ENCODE assay signal across 8 mouse cellular contexts in genomic region chr8:71498816-71499690, GRCm38 (mm10). TPM values are rescaled to one million over a fixed set of nuclear protein-coding genes. Genes with fewer than 3 reads are reported as not detected.
DNase-seq lines count a peak whose midpoint lies in the region; ATAC-seq lines count a peak whose summit lies in the region.

No protein-coding gene starts in this region.

- WGBS in intestine, embryonic 16.5 days: 29% methylated on average over 16 of the region's 16 CpGs
- WGBS in liver, embryonic 11.5 days: 32% methylated on average over 16 of the region's 16 CpGs
- 38% methylated on average over 16 of the region's 16 CpGs for WGBS in hindbrain, embryonic 12.5 days

- H3K4me2 ChIP-seq in intestine, embryonic 16.5 days (ENCODE audit: low read depth, low read length): no peak overlapping the region
- H3K4me2 ChIP-seq in liver, embryonic 11.5 days: no peak overlapping the region
- H3K4me2 ChIP-seq in hindbrain, embryonic 12.5 days (replicated peaks): no peak overlapping the region

- DNase-seq in adrenal gland, adult (ENCODE audit: inconsistent age in 2 of 2, low spot score in 1 of 2): peak; percentile 49 to 72
- DNase-seq in adrenal gland, adult 18-20 months (ENCODE audit: low spot score in 2 of 2): no peak
- DNase-seq in adrenal gland, postnatal 14 days: peak; percentile 65
- no peak for DNase-seq in liver, embryonic 11.5 days (ENCODE audit: low spot score)
- DNase-seq in frontal cortex, postnatal 14 days (ENCODE audit: low spot score in 2 of 2): no peak

- peak overlapping the region; percentile 41 for H3K27ac ChIP-seq in intestine, embryonic 16.5 days (ENCODE audit: low read length)
- peak overlapping the region; percentile 63; the same call in 1 of the 2 replicates for H3K27ac ChIP-seq in liver, embryonic 11.5 days (ENCODE audit: low read depth, low read length)
- no peak overlapping the region for H3K27ac ChIP-seq in hindbrain, embryonic 12.5 days

- ATAC-seq in intestine, embryonic 16.5 days: peak; percentile 12; the same call in 1 of the 2 replicates
- ATAC-seq in liver, embryonic 11.5 days (replicated peaks; ENCODE audit: low FRiP score): peak; percentile 37
- no peak for ATAC-seq in inflammation-experienced regulatory T-cells, adult 6 months
- ATAC-seq in hindbrain, embryonic 12.5 days (ENCODE audit: low FRiP score): no peak

- no peak overlapping the region for H3K9ac ChIP-seq in intestine, embryonic 16.5 days (ENCODE audit: low read depth, low read length)
- no peak overlapping the region for H3K9ac ChIP-seq in liver, embryonic 11.5 days (ENCODE audit: low read depth, low read length)
- H3K9ac ChIP-seq in hindbrain, embryonic 12.5 days: no peak overlapping the region

- H3K27me3 ChIP-seq in intestine, embryonic 16.5 days (replicated peaks; ENCODE audit: control insufficient read depth, insufficient read depth, low read length): no peaks in the 10 kb centered on the region
- no peaks in the 10 kb centered on the region for H3K27me3 ChIP-seq in liver, embryonic 11.5 days (replicated peaks; ENCODE audit: control insufficient read depth, insufficient read depth, low read length)
- H3K27me3 ChIP-seq in hindbrain, embryonic 12.5 days: no peaks in the 10 kb centered on the region

- H3K36me3 ChIP-seq in intestine, embryonic 16.5 days (ENCODE audit: control insufficient read depth, insufficient read depth, low read length): 0 out of 2 replicates have a peak, but pooled peaks cover under 1% of the 10 kb centered on the region
- peaks cover 3% of the 10 kb centered on the region; the same call in 1 of the 2 replicates for H3K36me3 ChIP-seq in liver, embryonic 11.5 days (ENCODE audit: control insufficient read depth, insufficient read depth, low read length)
- peaks cover 2% of the 10 kb centered on the region; the same call in 1 of the 2 replicates for H3K36me3 ChIP-seq in hindbrain, embryonic 12.5 days

- peaks cover 27% of the 10 kb centered on the region for H3K4me1 ChIP-seq in intestine, embryonic 16.5 days (ENCODE audit: control insufficient read depth, insufficient read depth, low read length)
- H3K4me1 ChIP-seq in liver, embryonic 11.5 days (replicated peaks; ENCODE audit: control insufficient read depth, insufficient read depth, low read length): peaks cover 21% of the 10 kb centered on the region
- H3K4me1 ChIP-seq in hindbrain, embryonic 12.5 days: peaks cover 26% of the 10 kb centered on the region

- no peak overlapping the region for H3K4me3 ChIP-seq in intestine, embryonic 16.5 days (ENCODE audit: low read length)
- H3K4me3 ChIP-seq in liver, embryonic 11.5 days (ENCODE audit: low read depth, low read length): no peak overlapping the region
- H3K4me3 ChIP-seq in hindbrain, embryonic 12.5 days: no peak overlapping the region

- no peaks in the 10 kb centered on the region for H3K9me3 ChIP-seq in intestine, embryonic 16.5 days (ENCODE audit: control insufficient read depth, low read length)
- H3K9me3 ChIP-seq in liver, embryonic 11.5 days (ENCODE audit: control insufficient read depth, low read length): no peaks in the 10 kb centered on the region
- no peaks in the 10 kb centered on the region for H3K9me3 ChIP-seq in hindbrain, embryonic 12.5 days (replicated peaks)

RNA-seq across cellular contexts. Expression of gene Gtpbp3, which starts 11.2 kb away (rescaled TPM):
- total RNA-seq in adrenal gland, adult 18-20 months (2021): 10 to 100 TPM; 19.0 to 22.8 TPM
- 20.0 and 21.5 TPM in 2 replicates for total RNA-seq in adrenal gland, postnatal 14 days (2021)
- polyA plus RNA-seq in intestine, embryonic 16.5 days (2015; fragmentation: Nextera tagmentation; extraction: Ambion mirVana): 14.0 and 14.9 TPM in 2 replicates
- 9.5 and 10.4 TPM in 2 replicates for polyA plus RNA-seq in liver, embryonic 11.5 days (2014; fragmentation: Nextera tagmentation; extraction: Ambion mirVana)
- polyA plus RNA-seq in inflammation-experienced regulatory T-cells, adult 6 months (2017; shearing (Covaris generic)): 1 to 10 TPM; 2.6 to 6.5 (median 3.4) TPM
- 15.3 and 16.5 TPM in 2 replicates for polyA plus RNA-seq in hindbrain, embryonic 12.5 days (2016; fragmentation: Nextera tagmentation; extraction: Ambion mirVana)

RNA-seq across cellular contexts. Expression of gene Plvap, which starts 12.5 kb away (rescaled TPM):
- total RNA-seq in adrenal gland, adult 18-20 months (2021): 100 to 1,000 TPM; 139 to 206 TPM
- 116 and 123 TPM in 2 replicates for total RNA-seq in adrenal gland, postnatal 14 days (2021)
- 70.9 and 80.9 TPM in 2 replicates for polyA plus RNA-seq in intestine, embryonic 16.5 days (2015; fragmentation: Nextera tagmentation; extraction: Ambion mirVana)
- polyA plus RNA-seq in liver, embryonic 11.5 days (2014; fragmentation: Nextera tagmentation; extraction: Ambion mirVana): 56.0 and 57.3 TPM in 2 replicates
- not detected for polyA plus RNA-seq in inflammation-experienced regulatory T-cells, adult 6 months (2017; shearing (Covaris generic))
- polyA plus RNA-seq in hindbrain, embryonic 12.5 days (2016; fragmentation: Nextera tagmentation; extraction: Ambion mirVana): 39.7 and 42.4 TPM in 2 replicates

RNA-seq across cellular contexts. Expression of gene Ano8, which starts 13.3 kb away (rescaled TPM):
- 10 to 100 TPM; 13.6 to 13.9 TPM for total RNA-seq in adrenal gland, adult 18-20 months (2021)
- total RNA-seq in adrenal gland, postnatal 14 days (2021): 14.8 and 17.2 TPM in 2 replicates
- polyA plus RNA-seq in intestine, embryonic 16.5 days (2015; fragmentation: Nextera tagmentation; extraction: Ambion mirVana): 0.20 and 0.43 TPM in 2 replicates
- 0.60 and 0.96 TPM in 2 replicates for polyA plus RNA-seq in liver, embryonic 11.5 days (2014; fragmentation: Nextera tagmentation; extraction: Ambion mirVana)
- under 1 TPM in 2 of 3 experiments, not detected in 1; 0.11 to 0.31 TPM for polyA plus RNA-seq in inflammation-experienced regulatory T-cells, adult 6 months (2017; shearing (Covaris generic))
- polyA plus RNA-seq in hindbrain, embryonic 12.5 days (2016; fragmentation: Nextera tagmentation; extraction: Ambion mirVana): 18.0 and 19.6 TPM in 2 replicates

RNA-seq across cellular contexts. Expression of gene Ccdc194, which starts 26.5 kb away (rescaled TPM):
- not detected for total RNA-seq in adrenal gland, adult 18-20 months (2021)
- total RNA-seq in adrenal gland, postnatal 14 days (2021): not detected in 2 replicates
- polyA plus RNA-seq in intestine, embryonic 16.5 days (2015; fragmentation: Nextera tagmentation; extraction: Ambion mirVana): 0.26 and 0.28 TPM in 2 replicates
- 0.16 and 0.44 TPM in 2 replicates for polyA plus RNA-seq in liver, embryonic 11.5 days (2014; fragmentation: Nextera tagmentation; extraction: Ambion mirVana)
- polyA plus RNA-seq in inflammation-experienced regulatory T-cells, adult 6 months (2017; shearing (Covaris generic)): not detected
- polyA plus RNA-seq in hindbrain, embryonic 12.5 days (2016; fragmentation: Nextera tagmentation; extraction: Ambion mirVana): 0.67 and 0.70 TPM in 2 replicates

RNA-seq across cellular contexts. Expression of gene Dda1, which starts 30.1 kb away (rescaled TPM):
- 10 to 100 TPM; 63.8 to 67.8 TPM for total RNA-seq in adrenal gland, adult 18-20 months (2021)
- 54.4 and 57.8 TPM in 2 replicates for total RNA-seq in adrenal gland, postnatal 14 days (2021)
- polyA plus RNA-seq in intestine, embryonic 16.5 days (2015; fragmentation: Nextera tagmentation; extraction: Ambion mirVana): 88.1 and 91.7 TPM in 2 replicates
- 94.1 and 98.2 TPM in 2 replicates for polyA plus RNA-seq in liver, embryonic 11.5 days (2014; fragmentation: Nextera tagmentation; extraction: Ambion mirVana)
- polyA plus RNA-seq in inflammation-experienced regulatory T-cells, adult 6 months (2017; shearing (Covaris generic)): 10 to 100 TPM; 24.3 to 40.4 (median 25.5) TPM
- 155 and 161 TPM in 2 replicates for polyA plus RNA-seq in hindbrain, embryonic 12.5 days (2016; fragmentation: Nextera tagmentation; extraction: Ambion mirVana)

Comparison
In these comparisons a context has a peak if more than half of its experiments do, and no peak if none do; other contexts are left out.
1. DNase-seq: peak in adrenal gland, adult (2 of 2) and adrenal gland, postnatal 14 days (single experiment); none in adrenal gland, adult 18-20 months (0 of 2), liver, embryonic 11.5 days (single experiment) and frontal cortex, postnatal 14 days (0 of 2).
2. ATAC-seq: peak in intestine, embryonic 16.5 days (single experiment) and liver, embryonic 11.5 days (single experiment); none in inflammation-experienced regulatory T-cells, adult 6 months (single experiment) and hindbrain, embryonic 12.5 days (single experiment).
3. RNA of gene Plvap, which starts 12.5 kb away (polyA plus RNA-seq): 70.9 to 80.9 TPM in intestine, embryonic 16.5 days, 56.0 to 57.3 TPM in liver, embryonic 11.5 days and 39.7 to 42.4 TPM in hindbrain, embryonic 12.5 days; not detected in inflammation-experienced regulatory T-cells, adult 6 months; every median in the first group is over 10 times any median in the second.